Mouse (Mus musculus) lung, postnatal 0 days (tissue): Measurements from ENCODE around the gene Aqp11.

ENCODE experiments used
- CTCF ChIP-seq: IDR thresholded peaks from 2 replicates; pipeline ENCODE4 v1.5.1; 2016; ENCODE audit warnings: antibody characterized with exemption, mild to moderate bottlenecking
- EP300 ChIP-seq: IDR thresholded peaks from 2 replicates; pipeline ENCODE4 v1.6.1; 2016; ENCODE audit warnings: antibody characterized with exemption, mild to moderate bottlenecking, control low read depth

DNA sequence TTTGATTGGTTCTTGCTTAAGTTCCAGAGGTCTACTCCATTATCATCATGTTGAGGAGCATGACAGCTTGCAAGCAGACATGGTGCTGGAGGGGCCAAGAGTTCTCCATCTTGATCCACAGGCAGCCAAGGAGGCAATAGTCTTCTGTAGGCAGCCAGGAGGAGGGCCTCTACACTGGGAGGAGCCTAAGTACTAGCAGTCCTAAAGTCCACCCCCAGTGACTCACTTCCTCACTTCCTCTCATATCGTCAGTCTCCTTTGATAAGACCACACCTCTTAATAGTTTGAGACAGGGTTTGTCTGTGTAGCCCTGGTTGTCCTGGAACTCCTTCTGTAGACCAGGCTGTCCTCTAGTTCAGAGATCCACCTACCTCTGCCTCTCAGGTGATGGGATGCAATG lies 42.7 kb upstream of the Aqp11 start:
- TF ChIP-seq EP300 (no peak), CTCF (no peak)
